ENCODE assay signal across 8 mouse cellular contexts in the genomic region with DNA sequence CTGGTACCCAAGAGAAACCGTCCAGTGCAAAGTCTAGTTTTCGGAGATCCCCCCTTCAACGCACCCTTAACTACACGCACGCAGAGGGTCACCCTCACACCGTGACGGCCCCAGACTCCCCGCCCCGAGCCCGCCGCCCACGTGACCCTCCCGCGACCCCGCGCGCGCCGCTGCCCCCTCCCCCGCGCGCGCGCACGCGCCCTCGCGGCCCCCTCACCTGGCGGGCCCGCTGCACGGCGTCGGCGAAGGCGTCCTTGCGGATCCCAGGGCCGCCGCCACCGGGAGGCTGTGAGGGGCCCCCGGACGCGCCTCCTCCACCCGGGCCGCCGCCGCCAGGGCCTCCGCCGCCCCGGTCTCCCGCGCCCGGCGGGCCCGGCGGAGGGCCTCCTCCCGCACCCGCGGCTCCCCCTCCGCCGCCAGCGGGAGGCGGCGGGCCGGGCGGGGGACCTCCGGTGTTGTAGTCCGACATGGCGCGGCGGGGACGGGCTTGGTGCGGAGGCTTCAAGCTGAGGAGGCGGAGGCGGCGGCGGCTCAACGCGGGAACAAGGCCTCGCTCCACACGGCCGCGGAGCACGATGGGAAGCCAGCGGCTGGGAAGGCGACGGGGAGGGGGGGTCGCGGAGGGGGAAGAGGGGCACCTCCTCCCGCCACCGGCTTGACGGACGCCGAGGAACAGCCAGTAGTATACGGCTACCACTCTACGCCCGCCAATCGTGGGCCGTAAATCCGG. TPM values are rescaled to one million over a fixed set of nuclear protein-coding genes. Genes with fewer than 3 reads are reported as not detected.
DNase-seq lines count a peak whose midpoint lies in the region; ATAC-seq lines count a peak whose summit lies in the region.

A gene (minus strand): TSS at position 592 of the 730 bp plus-strand sequence.

- H3K9me3 ChIP-seq in forebrain, embryonic 14.5 days (replicated peaks; ENCODE audit: control insufficient read depth, low read length) = no peaks in the 10 kb centered on the region
- H3K9me3 ChIP-seq in megakaryocyte, embryonic 14.5 days = no peaks in the 10 kb centered on the region

- peak within 1 kb of the TSS; percentile 98 for H3K4me3 ChIP-seq in forebrain, embryonic 14.5 days (ENCODE audit: low read depth, low read length)
- peak within 1 kb of the TSS; percentile 94 for H3K4me3 ChIP-seq in megakaryocyte, embryonic 14.5 days (replicated peaks)

- H3K4me1 ChIP-seq in forebrain, embryonic 14.5 days (ENCODE audit: control insufficient read depth, insufficient read depth, low read length) = peaks cover 10% of the 10 kb centered on the region
- H3K4me1 ChIP-seq in megakaryocyte, embryonic 14.5 days = peaks cover 42% of the 10 kb centered on the region

- DNase-seq in cerebellum, postnatal 4 days (ENCODE audit: low spot score in 2 of 2) = peak; percentile 42 to 62
- DNase-seq in adrenal gland, adult 8-10 months = no peak
- DNase-seq in forebrain, embryonic 14.5 days (ENCODE audit: low spot score) = peak; percentile 39
- DNase-seq in heart, postnatal 4 days = peak; percentile 71
- no peak for DNase-seq in layer of hippocampus, postnatal 36 days
- DNase-seq in spleen, postnatal 4 days (ENCODE audit: low spot score in 2 of 2) = peak; percentile 43 to 82

- H3K27me3 ChIP-seq in forebrain, embryonic 14.5 days (replicated peaks; ENCODE audit: control insufficient read depth, insufficient read depth, low read length) = no peaks in the 10 kb centered on the region
- no peaks in the 10 kb centered on the region for H3K27me3 ChIP-seq in megakaryocyte, embryonic 14.5 days (replicated peaks)

- no peak for ATAC-seq in cerebellum, adult (ENCODE audit: insufficient number of reproducible peaks, low FRiP score, low TSS enrichment)
- ATAC-seq in forebrain, embryonic 14.5 days = no peak

- H3K9ac ChIP-seq in forebrain, embryonic 14.5 days (ENCODE audit: low read length) = peak within 1 kb of the TSS; percentile 99

- H3K4me2 ChIP-seq in forebrain, embryonic 14.5 days (ENCODE audit: low read length) = peak within 1 kb of the TSS; percentile 63

- peaks cover 26% of the 10 kb centered on the region for H3K36me3 ChIP-seq in forebrain, embryonic 14.5 days (ENCODE audit: control insufficient read depth, insufficient read depth, low read length)
- peaks cover 30% of the 10 kb centered on the region for H3K36me3 ChIP-seq in megakaryocyte, embryonic 14.5 days (replicated peaks; ENCODE audit: low read length)

- 1% methylated on average over 56 of the region's 99 CpGs for WGBS in forebrain, embryonic 14.5 days

- peak within 1 kb of the TSS; percentile 95 for H3K27ac ChIP-seq in forebrain, embryonic 14.5 days (ENCODE audit: low read depth, low read length)

RNA-seq across cellular contexts. Expression of the gene that starts here (rescaled TPM):
- total RNA-seq in adrenal gland, adult 8-10 months (2022) = 100 to 1,000 TPM in 2 of 4 experiments, 10 to 100 TPM in 2; 92.3 to 122 (median 102) TPM
- 24.6 and 26.0 TPM in 2 replicates for polyA plus RNA-seq in forebrain, embryonic 14.5 days (2014; fragmentation: Nextera tagmentation; extraction: Ambion mirVana)
- 100 to 1,000 TPM; 112 to 113 TPM for total RNA-seq in heart, postnatal 4 days (2021)
- total RNA-seq in layer of hippocampus, postnatal 36 days (2021) = 100 to 1,000 TPM; 111 to 121 TPM
- 202 and 511 TPM in 2 replicates for polyA plus RNA-seq in megakaryocyte, embryonic 14.5 days (2012; ENCODE audit: insufficient read depth, low replicate concordance)

Comparison
In these comparisons a context has a peak if more than half of its experiments do, and no peak if none do; other contexts are left out.
1. DNase-seq: peak in cerebellum, postnatal 4 days (2 of 2), forebrain, embryonic 14.5 days (single experiment), heart, postnatal 4 days (single experiment) and spleen, postnatal 4 days (2 of 2); none in adrenal gland, adult 8-10 months (single experiment) and layer of hippocampus, postnatal 36 days (0 of 2).